41 mouse cellular contexts compared by ENCODE assay signal in genomic region chrX:134220618-134221017, GRCm38 (mm10). TPM values are rescaled to one million over a fixed set of nuclear protein-coding genes. Genes with fewer than 3 reads are reported as not detected.
"Had no signal": no experiment of that assay in that cellular context is flagged by ENCODE, and none has a peak within 500 bp of the region (broad histone marks: within the 10 kb centered on the region; RNA-seq: fewer than 3 reads in every experiment).

No protein-coding gene starts in this region.

- DNase-seq: gastrocnemius, postnatal 14 days; gastrocnemius, postnatal 36 days; heart, adult 11 months; heart, adult 2 months; heart, postnatal 14 days; heart, postnatal 36 days; kidney, adult 11 months; kidney, adult 2 months; kidney, adult 9 months; kidney, postnatal 14 days; kidney, postnatal 36 days; layer of hippocampus, adult 9-11 months; layer of hippocampus, postnatal 36 days; left cerebral cortex, postnatal 4 days; liver, embryonic 13.5 days had no signal

RNA-seq across cellular contexts. Expression of gene Nox1, which starts 1.1 kb away (rescaled TPM):
- total RNA-seq: gastrocnemius, adult 18-20 months; heart, postnatal 14 days; hindbrain, postnatal 0 days; layer of hippocampus, adult 18-20 months; layer of hippocampus, adult 8-10 months; layer of hippocampus, postnatal 14 days; layer of hippocampus, postnatal 36 days; left cerebral cortex, adult 18-20 months; left cerebral cortex, postnatal 10 days; left cerebral cortex, postnatal 4 days had no signal
- polyA plus RNA-seq: gonadal fat pad, adult 2 months; heart, adult 2 months; hindbrain, embryonic 11.5 days; hindbrain, embryonic 15.5 days; kidney, embryonic 15.5 days; liver, embryonic 13.5 days had no signal

RNA-seq across cellular contexts. Expression of gene Arl13a, which starts 33.3 kb away (rescaled TPM):
- total RNA-seq: gastrocnemius, adult 18-20 months; gastrocnemius, adult 8-10 months; gastrocnemius, postnatal 14 days; gastrocnemius, postnatal 36 days; heart, adult 2 months; heart, postnatal 14 days; heart, postnatal 36 days; hematopoietic stem cell, adult 5-6 weeks; hindbrain, postnatal 0 days; layer of hippocampus, adult 18-20 months; layer of hippocampus, adult 8-10 months; layer of hippocampus, postnatal 14 days; layer of hippocampus, postnatal 36 days; left cerebral cortex, adult 18-20 months; left cerebral cortex, adult 8-10 months; left cerebral cortex, postnatal 10 days; left cerebral cortex, postnatal 25 days; left cerebral cortex, postnatal 4 days had no signal
- polyA plus RNA-seq: heart, adult 2 months; heart, embryonic 13.5 days; heart, postnatal 0 days; hindbrain, embryonic 11.5 days; hindbrain, embryonic 13.5 days; hindbrain, embryonic 15.5 days; hindbrain, postnatal 0 days; intestine, embryonic 14.5 days; intestine, embryonic 16.5 days; kidney, adult 2 months; kidney, embryonic 15.5 days; kidney, postnatal 0 days; large intestine, adult 2 months; limb, embryonic 11.5 days; limb, embryonic 13.5 days; limb, embryonic 15.5 days; liver, embryonic 11.5 days; liver, embryonic 13.5 days had no signal

RNA-seq across cellular contexts. Expression of gene Xkrx, which starts 58.7 kb away (rescaled TPM):
- total RNA-seq: hematopoietic stem cell, adult 5-6 weeks had no signal
- polyA plus RNA-seq: liver, embryonic 11.5 days had no signal
